Mouse (Mus musculus) megakaryocyte, embryonic 14.5 days (primary cell): ENCODE measurements around the gene Gjc1. TPM values are rescaled to one million over a fixed set of nuclear protein-coding genes. Genes with fewer than 3 reads are reported as not detected.

Source experiments
- H3K27me3 ChIP-seq: replicated peaks from 2 replicates; pipeline ENCODE3; 2012; ENCODE audit warnings: inconsistent platforms
- H3K36me3 ChIP-seq: replicated peaks from 2 replicates; pipeline ENCODE3; 2012; ENCODE audit warnings: low read length, inconsistent platforms, mixed read lengths
- H3K4me1 ChIP-seq: 2 replicates; pipeline ENCODE4 v1.6.1; 2012; ENCODE audit warnings: inconsistent platforms
- H3K4me3 ChIP-seq: replicated peaks from 2 replicates; pipeline ENCODE3; 2012; ENCODE audit warnings: moderate library complexity, mild to moderate bottlenecking, inconsistent platforms
- H3K9me3 ChIP-seq: 2 replicates; pipeline ENCODE4 v1.6.1; 2012; ENCODE audit warnings: inconsistent platforms
- FLI1 ChIP-seq: IDR thresholded peaks from 2 replicates; pipeline ENCODE4 v1.6.1; 2012; ENCODE audit warnings: low read length, inconsistent platforms, mixed read lengths
- GATA1 ChIP-seq: IDR thresholded peaks from 3 replicates; pipeline ENCODE4 v1.6.1; 2012; ENCODE audit warnings: mixed read lengths, low read length, inconsistent platforms, borderline replicate concordance
- polyA plus RNA-seq: library from polyadenylated mRNA; stranded (reverse); fragments of >175 nt; gene quantifications from 2 replicates; pipeline ENCODE4 v1.2.3, GENCODE M21; 2012; ENCODE audit warnings: low replicate concordance; ENCODE audit not compliant: insufficient read depth

Gene Gjc1
- polyA plus RNA-seq, 1 experiment, result not detected

- H3K4me3 ChIP-seq, result peak overlapping the region; percentile 84
- peaks cover 85% of the 10 kb centered on the region for H3K27me3 ChIP-seq
- no peak for TF ChIP-seq FLI1
- no peak for TF ChIP-seq GATA1
These were observed 1.1 kb downstream of the Gjc1 start for GRCm38 (mm10) chr11:102818121-102819020.

DNA sequence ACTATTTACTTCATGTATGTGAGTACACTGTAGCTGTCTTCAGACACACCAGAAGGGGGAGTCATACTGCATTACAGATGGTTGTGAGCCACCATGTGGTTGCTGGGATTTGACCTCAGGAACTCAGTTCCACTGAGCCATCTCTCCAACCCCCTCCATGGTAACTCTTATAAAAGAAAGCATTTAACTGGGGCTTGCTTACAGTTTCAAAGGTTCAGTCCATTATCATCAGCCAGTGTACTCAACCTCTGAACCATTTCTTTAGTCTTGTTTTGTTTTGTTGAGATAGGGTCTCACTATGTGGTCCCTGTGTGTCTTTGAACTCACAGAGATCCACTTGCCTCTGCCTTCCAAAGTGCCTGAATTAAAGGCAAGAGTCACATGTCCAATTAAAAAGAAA, 4.6 kb downstream of the Gjc1 start:
- no peaks in the 10 kb centered on the region for H3K9me3 ChIP-seq
- no peaks in the 10 kb centered on the region for H3K36me3 ChIP-seq
- H3K4me1 ChIP-seq, result peaks cover 15% of the 10 kb centered on the region
- H3K27me3 ChIP-seq, result peaks cover 77% of the 10 kb centered on the region
- no peak overlapping the region for H3K4me3 ChIP-seq
- TF ChIP-seq FLI1, result no peak
- no peak for TF ChIP-seq GATA1

More at GRCm38 (mm10) chr11:102818121-102819020, 1.1 kb downstream of the Gjc1 start:
- H3K4me1 ChIP-seq, result peaks cover 15% of the 10 kb centered on the region
- H3K36me3 ChIP-seq, result no peaks in the 10 kb centered on the region
- H3K9me3 ChIP-seq, result peaks cover 3% of the 10 kb centered on the region; the same call in 1 of the 2 replicates

DNA sequence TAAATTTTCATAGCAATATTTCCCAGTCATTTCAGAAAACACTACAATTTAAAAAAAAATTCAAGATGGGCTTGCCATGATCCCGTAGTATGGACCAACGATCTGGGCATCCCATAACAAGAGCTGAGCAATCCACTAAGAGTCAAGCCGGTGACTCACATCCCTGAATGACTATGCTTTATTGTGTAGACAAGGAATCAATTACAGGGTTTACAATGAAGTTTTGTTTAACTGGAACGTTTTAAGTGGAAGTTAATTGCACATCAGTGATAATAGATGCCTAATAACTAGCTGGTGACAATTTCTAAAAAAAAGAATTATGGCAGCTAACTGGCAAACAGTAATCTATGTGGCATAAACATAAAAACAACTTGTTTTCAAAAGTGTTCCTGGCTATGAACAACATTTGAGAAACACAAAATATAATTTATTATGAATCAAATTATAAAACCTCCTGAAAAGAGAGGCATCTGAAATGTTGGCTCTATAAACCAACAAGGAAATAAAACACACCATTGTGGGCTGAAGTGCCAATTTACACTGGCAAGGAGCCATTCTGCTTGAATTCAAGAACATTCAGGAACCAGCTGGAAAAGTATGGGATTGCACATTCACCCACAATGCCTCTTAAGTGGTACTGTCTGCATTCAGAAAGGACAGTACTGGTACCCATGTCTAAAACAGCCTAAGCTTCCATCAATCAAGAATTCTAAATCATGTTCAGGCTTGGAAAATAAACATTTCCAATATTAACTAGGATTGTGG, 8.6 kb downstream of the Gjc1 start:
- Histone ChIP-seq H3K4me1 (no peaks in the 10 kb centered on the region), H3K4me3 (no peak overlapping the region), H3K36me3 (no peaks in the 10 kb centered on the region), H3K27me3 (peaks cover 62% of the 10 kb centered on the region), H3K9me3 (no peaks in the 10 kb centered on the region)
- no peak for TF ChIP-seq FLI1
- no peak for TF ChIP-seq GATA1

DNA sequence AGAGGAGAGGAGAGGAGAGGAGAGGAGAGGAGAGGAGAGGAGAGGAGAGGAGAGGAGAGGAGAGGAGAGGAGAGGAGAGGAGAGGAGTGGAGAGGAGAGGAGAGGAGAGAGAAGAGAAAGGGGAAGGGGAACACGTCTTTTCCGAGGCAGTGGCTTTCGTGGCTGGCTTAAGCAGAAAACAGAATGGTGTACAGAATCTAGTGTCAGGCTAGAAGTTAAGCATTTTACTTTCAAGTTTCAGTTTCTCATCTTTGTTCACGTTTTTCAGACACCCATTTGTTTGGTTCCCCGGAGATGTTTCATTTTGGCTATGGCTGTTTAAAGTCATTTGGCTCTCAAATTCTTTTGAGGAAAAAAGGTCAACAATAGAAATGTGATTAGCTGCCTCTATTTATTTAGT, 11.3 kb downstream of the Gjc1 start:
- peaks cover 59% of the 10 kb centered on the region for H3K27me3 ChIP-seq

DNA sequence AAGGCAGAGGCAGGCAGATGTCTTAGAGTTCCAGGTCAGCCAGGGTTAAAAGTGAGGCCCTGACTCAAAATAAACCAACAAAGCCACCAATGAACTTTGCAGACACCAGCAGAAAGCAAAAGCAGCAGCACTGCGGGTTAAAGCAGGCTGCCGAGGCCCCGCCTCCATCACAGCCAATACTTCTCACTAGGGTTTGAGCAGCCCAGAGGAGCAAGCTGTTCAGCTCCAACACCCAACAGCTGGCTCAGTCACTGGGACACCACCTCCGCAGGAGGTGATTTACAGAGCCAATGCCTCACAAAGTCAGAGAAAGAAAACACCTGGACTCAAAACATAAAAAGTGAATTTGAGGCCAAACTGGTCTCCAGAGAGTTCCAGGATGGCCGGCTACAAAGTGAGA, 16.0 kb downstream of the Gjc1 start:
- Histone ChIP-seq H3K36me3 (no peaks in the 10 kb centered on the region), H3K27me3 (peaks cover 55% of the 10 kb centered on the region)

More for the DNA sequence above, 11.3 kb downstream of the Gjc1 start:
- H3K36me3 ChIP-seq, result no peaks in the 10 kb centered on the region
- no peaks in the 10 kb centered on the region for H3K9me3 ChIP-seq
- no peak overlapping the region for H3K4me3 ChIP-seq
- TF ChIP-seq FLI1, result no peak
- no peak for TF ChIP-seq GATA1
- H3K4me1 ChIP-seq, result no peaks in the 10 kb centered on the region

DNA sequence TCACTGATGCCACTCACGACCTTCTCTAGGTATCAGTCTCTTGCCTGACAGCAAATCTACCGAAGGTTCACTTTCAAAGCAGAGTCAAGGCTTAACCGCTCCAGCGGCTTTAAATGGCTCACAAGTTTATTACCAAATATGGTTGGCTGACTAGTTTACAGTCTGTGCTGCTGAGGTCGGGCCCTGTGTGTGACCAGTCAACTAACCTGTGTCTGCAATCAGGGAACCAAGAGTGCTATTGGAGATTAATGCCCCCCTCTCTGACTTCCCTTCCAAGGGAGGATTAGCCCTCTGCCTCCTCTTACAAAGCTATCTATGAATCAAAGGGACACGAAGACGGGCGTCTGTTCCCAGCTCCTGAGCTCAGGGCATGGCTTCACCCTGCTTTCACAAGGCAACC, 25.3 kb downstream of the Gjc1 start:
- Histone ChIP-seq H3K36me3 (no peaks in the 10 kb centered on the region), H3K9me3 (no peaks in the 10 kb centered on the region), H3K27me3 (peaks cover 50% of the 10 kb centered on the region), H3K4me3 (no peak overlapping the region), H3K4me1 (no peaks in the 10 kb centered on the region; the same call in 1 of the 2 replicates)
- TF ChIP-seq GATA1, result no peak
- TF ChIP-seq FLI1, result no peak

More for the DNA sequence above, 16.0 kb downstream of the Gjc1 start:
- Histone ChIP-seq H3K4me1 (no peaks in the 10 kb centered on the region), H3K4me3 (no peak overlapping the region), H3K9me3 (no peaks in the 10 kb centered on the region)
- no peak for TF ChIP-seq GATA1
- no peak for TF ChIP-seq FLI1

GRCm38 (mm10) chr11:102791682-102792445, 27.6 kb downstream of the Gjc1 start:
- TF ChIP-seq FLI1, result no peak
- TF ChIP-seq GATA1, result no peak

GRCm38 (mm10) chr11:102787688-102788177, 31.8 kb downstream of the Gjc1 start:
- TF ChIP-seq GATA1 (no peak), FLI1 (no peak)
- Histone ChIP-seq H3K4me3 (no peak overlapping the region), H3K4me1 (no peaks in the 10 kb centered on the region; the same call in 1 of the 2 replicates), H3K27me3 (peaks cover 58% of the 10 kb centered on the region), H3K9me3 (no peaks in the 10 kb centered on the region), H3K36me3 (no peaks in the 10 kb centered on the region)

More at GRCm38 (mm10) chr11:102791682-102792445, 27.6 kb downstream of the Gjc1 start:
- Histone ChIP-seq H3K27me3 (peaks cover 54% of the 10 kb centered on the region), H3K4me3 (no peak overlapping the region), H3K36me3 (no peaks in the 10 kb centered on the region), H3K9me3 (no peaks in the 10 kb centered on the region), H3K4me1 (no peaks in the 10 kb centered on the region; the same call in 1 of the 2 replicates)

GRCm38 (mm10) chr11:102783443-102783842, 36.1 kb downstream of the Gjc1 start:
- no peaks in the 10 kb centered on the region for H3K36me3 ChIP-seq
- peaks cover 74% of the 10 kb centered on the region for H3K27me3 ChIP-seq
- no peak overlapping the region for H3K4me3 ChIP-seq
- H3K4me1 ChIP-seq, result peaks cover 17% of the 10 kb centered on the region
- no peak for TF ChIP-seq GATA1
- no peak for TF ChIP-seq FLI1
- no peaks in the 10 kb centered on the region for H3K9me3 ChIP-seq
